Mouse (Mus musculus): ENCODE results near the gene Hipk2.

DNA sequence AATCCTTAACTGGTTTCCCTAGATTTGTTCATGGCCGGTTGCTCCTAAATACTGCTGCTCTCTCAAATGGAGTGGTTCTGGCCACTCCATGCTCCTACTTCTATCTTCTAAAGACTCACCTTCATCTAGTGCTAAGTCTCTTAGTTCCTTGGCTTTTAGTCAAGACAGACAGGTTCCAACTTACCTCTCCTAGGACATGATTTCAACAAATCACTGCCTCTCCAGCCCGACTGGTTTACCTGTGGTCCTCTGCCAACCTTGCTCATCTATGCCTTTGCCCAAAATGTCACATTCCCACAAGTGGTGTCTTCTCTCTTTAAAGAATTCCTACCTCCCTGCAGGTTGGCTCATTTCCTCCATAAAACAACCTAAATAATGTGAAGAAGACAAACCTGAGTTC lies 1.7 kb upstream of the Hipk2 start:
- TF ChIP-seq MYC (IDR thresholded peaks at IDR 0.05; ENCODE audit: low read depth, low read length), result no peak
- TF ChIP-seq SIN3A (IDR thresholded peaks at IDR 0.05; ENCODE audit: low read length), result no peak
- TF ChIP-seq POLR2A (IDR thresholded peaks at IDR 0.05; ENCODE audit: control insufficient read depth in 1 of 2, insufficient read depth in 1 of 2, low read depth in 1 of 2, low read length in 2 of 2, poor library complexity in 1 of 2), result no peak
- no peak for TF ChIP-seq CTCF (IDR thresholded peaks at IDR 0.05 in 2 of 3, conservative IDR thresholded peaks at IDR 0.05 in 1 of 3; ENCODE audit: control insufficient read depth in 1 of 3, insufficient read depth in 1 of 3, low read depth in 2 of 3, low read length in 3 of 3, poor library complexity in 1 of 3, severe bottlenecking in 1 of 3)
- no peak for TF ChIP-seq USF2 (IDR thresholded peaks at IDR 0.05; ENCODE audit: borderline replicate concordance in 1 of 2, insufficient read depth in 1 of 2, low read depth in 1 of 2, low read length in 2 of 2)
- no peak for TF ChIP-seq EP300 (IDR thresholded peaks at IDR 0.05; ENCODE audit: low read depth in 1 of 2, low read length in 2 of 2)
- no peak for TF ChIP-seq ZMIZ1 (IDR thresholded peaks at IDR 0.05; ENCODE audit: low read depth, low read length)
- TF ChIP-seq MXI1 (IDR thresholded peaks at IDR 0.05; ENCODE audit: low read depth, low read length), result no peak
- TF ChIP-seq SMC3 (IDR thresholded peaks at IDR 0.05; ENCODE audit: low read depth, low read length), result no peak
- no peak for TF ChIP-seq HCFC1 (IDR thresholded peaks at IDR 0.05; ENCODE audit: low read depth, low read length)
- no peak for TF ChIP-seq USF1 (IDR thresholded peaks at IDR 0.05; ENCODE audit: low read depth, low read length)
- TF ChIP-seq RCOR1 (IDR thresholded peaks at IDR 0.05; ENCODE audit: low read depth, low read length), result no peak
